Mouse (Mus musculus) hindbrain, postnatal 0 days (tissue): Measurements from ENCODE around the gene Dnaaf2. TPM values are rescaled to one million over a fixed set of nuclear protein-coding genes. Genes with fewer than 3 reads are reported as not detected.
A peak's percentile ranks its signal among the peaks of the same experiment; 100 is the strongest.

ENCODE experiments used
- ATAC-seq: fragments of 200-750 bp; cut with Nextera tagmentation; 2 replicates; pipeline ENCODE4 v1.8.0; 2017; ENCODE audit warnings: mild to moderate bottlenecking, moderate TSS enrichment, moderate library complexity
- DNase-seq: peaks from one replicate; pipeline ENCODE4 v3.0.0-alpha.2; 2015; ENCODE audit warnings: low spot score
- H3K27ac ChIP-seq: fragments of 300-500 bp; sonication (generic); 2 replicates; pipeline ENCODE4 v1.5.1; 2014; ENCODE audit warnings: mild to moderate bottlenecking
- H3K27me3 ChIP-seq: fragments of 300-500 bp; sonication (generic); 2 replicates; pipeline ENCODE4 v1.6.1; 2014; ENCODE audit warnings: low read length, mixed read lengths; ENCODE audit not compliant: insufficient read depth
- H3K36me3 ChIP-seq: fragments of 300-500 bp; sonication (generic); 2 replicates; pipeline ENCODE4 v1.6.1; 2014; ENCODE audit warnings: low read length, mixed read lengths; ENCODE audit not compliant: insufficient read depth
- H3K4me1 ChIP-seq: fragments of 300-500 bp; sonication (generic); 2 replicates; pipeline ENCODE4 v1.6.1; 2014; ENCODE audit warnings: antibody characterized with exemption, low read length, mixed read lengths; ENCODE audit not compliant: insufficient read depth
- H3K4me2 ChIP-seq: fragments of 300-500 bp; sonication (generic); 2 replicates; pipeline ENCODE4 v1.6.1; 2014; ENCODE audit warnings: low read depth, mild to moderate bottlenecking, low read length, moderate library complexity, mixed read lengths
- H3K4me3 ChIP-seq: fragments of 300-500 bp; sonication (generic); 2 replicates; pipeline ENCODE4 v1.5.1; 2014; ENCODE audit warnings: low read length
- H3K9ac ChIP-seq: fragments of 300-500 bp; sonication (generic); replicated peaks from 2 replicates; pipeline ENCODE4 v1.6.1; 2014; ENCODE audit warnings: mild to moderate bottlenecking, low read length, moderate library complexity, mixed read lengths
- H3K9me3 ChIP-seq: fragments of 300-500 bp; sonication (generic); 2 replicates; pipeline ENCODE4 v1.6.1; 2016; ENCODE audit warnings: low read length, mixed read lengths
- CTCF ChIP-seq: IDR thresholded peaks from 2 replicates; pipeline ENCODE4 v1.5.1; 2016; ENCODE audit warnings: antibody characterized with exemption, control low read depth, low read depth
- WGBS: fragments of 180-500 bp; shearing (Covaris S2); extraction: QIAGEN DNeasy Blood & Tissue Kit; methylation state at CpG from one replicate; pipeline ENCODE4 v1.1.7; 2014; 5-methylcytosine and 5-hydroxymethylcytosine counted together
- polyA plus RNA-seq: library from polyadenylated mRNA; unstranded; fragments of >200 nt; fragmentation: Nextera tagmentation; extraction: Ambion mirVana; gene quantifications from 2 replicates; pipeline ENCODE4 v1.2.1, GENCODE M21; 2015
- total RNA-seq: library from RNA; depleted of rRNA; stranded (reverse); fragments of >200 nt; gene quantifications from 2 replicates; pipeline ENCODE4 v1.2.3, GENCODE M21; 2014

Gene Dnaaf2
- total and polyA plus RNA-seq, 2 experiments from 2014 or later = 5.2 to 7.7 TPM

- H3K4me2 ChIP-seq = peak overlapping the region; percentile 67; the same call in 1 of the 2 replicates
- TF ChIP-seq CTCF = no peak
- no peak overlapping the region for H3K27ac ChIP-seq
- H3K36me3 ChIP-seq = 0 out of 2 replicates have a peak, but pooled peaks cover 3% of the 10 kb centered on the region
- DNase-seq = no peak
- ATAC-seq = no peak
- no peak overlapping the region for H3K4me3 ChIP-seq
- H3K27me3 ChIP-seq = no peaks in the 10 kb centered on the region
- H3K9me3 ChIP-seq = no peaks in the 10 kb centered on the region
- peaks cover 10% of the 10 kb centered on the region; the same call in 1 of the 2 replicates for H3K4me1 ChIP-seq
- no peak overlapping the region for H3K9ac ChIP-seq
Observed at GRCm38 (mm10) chr12:69198985-69199384, 756 bp upstream of the Dnaaf2 start.

GRCm38 (mm10) chr12:69197378-69198163, 658 bp downstream of the Dnaaf2 start:
- under 1% methylated on average over 80 of the region's 94 CpGs for WGBS
- DNase-seq (peak; percentile 57), ATAC-seq (peak; percentile 80)
- no peak; the same call in 1 of the 2 replicates for TF ChIP-seq CTCF
- Histone ChIP-seq H3K9ac (peak overlapping the region; percentile 92), H3K4me1 (peaks cover 10% of the 10 kb centered on the region; the same call in 1 of the 2 replicates), H3K4me2 (peak overlapping the region; percentile 67), H3K27me3 (no peaks in the 10 kb centered on the region), H3K4me3 (peak overlapping the region; percentile 95), H3K36me3 (0 out of 2 replicates have a peak, but pooled peaks cover 3% of the 10 kb centered on the region), H3K9me3 (no peaks in the 10 kb centered on the region), H3K27ac (peak overlapping the region; percentile 92)

- Histone ChIP-seq H3K4me1 (peaks cover 10% of the 10 kb centered on the region; the same call in 1 of the 2 replicates), H3K9ac (peak within 1 kb of the TSS; percentile 92), H3K9me3 (no peaks in the 10 kb centered on the region), H3K4me2 (peak within 1 kb of the TSS; percentile 67), H3K27me3 (no peaks in the 10 kb centered on the region), H3K27ac (peak within 1 kb of the TSS; percentile 92), H3K36me3 (no peaks in the 10 kb centered on the region), H3K4me3 (peak within 1 kb of the TSS; percentile 95)
- TF ChIP-seq CTCF = no peak
- peak; percentile 93 for DNase-seq
- WGBS = under 1% methylated on average over 75 of the region's 75 CpGs
- peak; percentile 80 for ATAC-seq
Observed at GRCm38 (mm10) chr12:69196444-69197377, 1.5 kb downstream of the Dnaaf2 start, which contains the start of gene Gm49383. Gene Gm49383, minus strand, starts transcription at chr12:69197104.

- H3K9ac ChIP-seq = no peak overlapping the region
- H3K4me2 ChIP-seq = no peak overlapping the region
- no peaks in the 10 kb centered on the region; the same call in 1 of the 2 replicates for H3K4me1 ChIP-seq
- no peaks in the 10 kb centered on the region for H3K9me3 ChIP-seq
- no peak for TF ChIP-seq CTCF
- DNase-seq (no peak), ATAC-seq (no peak)
- no peak overlapping the region for H3K27ac ChIP-seq
- 97% methylated on average over 2 of the region's 2 CpGs for WGBS
- no peak overlapping the region for H3K4me3 ChIP-seq
- H3K36me3 ChIP-seq = peaks cover 4% of the 10 kb centered on the region; the same call in 1 of the 2 replicates
- H3K27me3 ChIP-seq = no peaks in the 10 kb centered on the region
Observed at GRCm38 (mm10) chr12:69192637-69193036, 5.6 kb downstream of the Dnaaf2 start.

- ATAC-seq = no peak
- no peaks in the 10 kb centered on the region; the same call in 1 of the 2 replicates for H3K4me1 ChIP-seq
- no peak overlapping the region for H3K9ac ChIP-seq
- no peak for DNase-seq
- WGBS = 95% methylated on average over 5 of the region's 5 CpGs
- H3K4me2 ChIP-seq = no peak overlapping the region
- no peak overlapping the region for H3K27ac ChIP-seq
- TF ChIP-seq CTCF = no peak
- H3K36me3 ChIP-seq = peaks cover 4% of the 10 kb centered on the region; the same call in 1 of the 2 replicates
- H3K4me3 ChIP-seq = no peak overlapping the region
- H3K9me3 ChIP-seq = no peaks in the 10 kb centered on the region
- H3K27me3 ChIP-seq = no peaks in the 10 kb centered on the region
Observed at GRCm38 (mm10) chr12:69191396-69191795, 6.8 kb downstream of the Dnaaf2 start.

- DNase-seq = no peak
Observed at GRCm38 (mm10) chr12:69190522-69190921, 7.7 kb downstream of the Dnaaf2 start.

More at GRCm38 (mm10) chr12:69190522-69190921, 7.7 kb downstream of the Dnaaf2 start:
- no peak overlapping the region for H3K4me2 ChIP-seq
- H3K9me3 ChIP-seq = no peaks in the 10 kb centered on the region
- H3K4me1 ChIP-seq = peaks cover 3% of the 10 kb centered on the region
- no peaks in the 10 kb centered on the region for H3K27me3 ChIP-seq
- WGBS = 94% methylated on average over 1 of the region's 1 CpGs
- no peak overlapping the region for H3K4me3 ChIP-seq
- peaks cover 4% of the 10 kb centered on the region; the same call in 1 of the 2 replicates for H3K36me3 ChIP-seq
- peak; percentile 50; the same call in 1 of the 2 replicates for ATAC-seq
- TF ChIP-seq CTCF = peak; percentile 55
- H3K27ac ChIP-seq = no peak overlapping the region
- H3K9ac ChIP-seq = no peak overlapping the region
